Mouse (Mus musculus): ENCODE results near the gene Abhd2. TPM values are rescaled to one million over a fixed set of nuclear protein-coding genes. Genes with fewer than 3 reads are reported as not detected.
A peak's percentile ranks its signal among the peaks of the same experiment; 100 is the strongest.

The Abhd2 gene
- total RNA-seq, 2 experiments from 2014 or later: 125 to 135 TPM

DNA sequence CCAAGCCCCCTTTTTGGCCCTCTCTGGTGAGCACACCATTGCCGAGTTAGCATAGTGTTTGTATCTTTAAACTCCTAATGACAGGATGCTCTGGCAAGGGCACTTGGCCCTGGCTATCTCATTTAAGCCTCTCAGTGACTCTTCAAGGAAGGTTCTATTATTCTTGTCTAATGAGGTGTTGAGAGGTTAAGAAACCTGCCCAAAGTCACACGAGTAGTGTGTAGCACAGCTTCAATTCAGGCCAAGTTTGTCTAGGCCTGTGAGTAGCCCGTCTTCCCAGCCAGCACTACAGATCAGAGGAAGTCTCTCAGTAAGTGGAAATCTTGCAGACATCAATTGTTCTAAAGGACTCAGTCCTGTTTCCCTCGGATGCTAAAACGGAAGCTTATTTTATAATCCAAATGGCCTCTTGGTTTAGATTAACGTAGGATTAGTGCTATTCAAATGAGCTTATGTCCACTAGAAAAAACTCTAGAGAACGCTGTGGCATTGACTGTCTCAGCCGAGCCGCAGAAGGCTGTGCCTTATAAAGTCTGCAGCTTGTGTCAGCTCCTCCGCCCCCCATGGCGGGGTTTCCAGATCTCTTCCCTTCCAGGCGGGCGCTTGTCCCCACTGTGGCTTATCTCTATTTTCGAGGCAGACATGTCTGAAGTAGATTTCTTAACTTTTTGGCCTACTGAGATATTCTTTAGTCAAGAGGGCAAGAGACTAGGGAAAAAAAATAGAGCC is 11.3 kb downstream of the Abhd2 start:
- no peak for DNase-seq (ENCODE audit: low spot score in 2 of 2)
- intact Hi-C loops (cut with DNase I): no loop called here

GRCm38 (mm10) chr7:79284889-79285280 is 11.9 kb downstream of the Abhd2 start:
- intact Hi-C loops (cut with DNase I): no loop called here
- no peak for DNase-seq (ENCODE audit: low spot score in 2 of 2)

GRCm38 (mm10) chr7:79285408-79285807 is 12.4 kb downstream of the Abhd2 start:
- DNase-seq (ENCODE audit: low spot score in 2 of 2): no peak
- intact Hi-C loops (cut with DNase I): no loop called here

DNA sequence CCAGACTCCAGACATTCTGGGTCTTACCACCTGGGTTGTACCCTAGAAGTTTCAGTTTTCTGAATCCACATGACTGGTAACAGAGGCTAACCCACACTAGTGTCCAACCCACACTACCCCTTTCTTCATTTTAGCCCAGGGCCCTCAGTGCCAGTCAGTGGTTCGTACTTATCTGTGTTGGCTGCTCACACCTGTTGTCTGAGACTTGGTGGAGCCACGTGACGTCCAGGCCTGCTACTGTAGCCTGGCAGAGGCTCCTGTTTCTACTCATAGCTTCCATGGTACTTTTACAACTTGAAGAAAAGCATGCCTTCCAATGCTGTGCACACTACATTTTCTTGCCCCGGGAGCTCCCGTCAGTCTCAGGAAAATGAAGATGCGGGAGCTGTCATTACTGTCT is 14.2 kb downstream of the Abhd2 start:
- intact Hi-C loops (cut with DNase I): no loop called here
- DNase-seq (ENCODE audit: low spot score in 2 of 2): no peak

- intact Hi-C loops (cut with DNase I): no loop called here
- DNase-seq (ENCODE audit: low spot score in 2 of 2): no peak
Observed at GRCm38 (mm10) chr7:79287928-79288327, 14.9 kb downstream of the Abhd2 start.

DNA sequence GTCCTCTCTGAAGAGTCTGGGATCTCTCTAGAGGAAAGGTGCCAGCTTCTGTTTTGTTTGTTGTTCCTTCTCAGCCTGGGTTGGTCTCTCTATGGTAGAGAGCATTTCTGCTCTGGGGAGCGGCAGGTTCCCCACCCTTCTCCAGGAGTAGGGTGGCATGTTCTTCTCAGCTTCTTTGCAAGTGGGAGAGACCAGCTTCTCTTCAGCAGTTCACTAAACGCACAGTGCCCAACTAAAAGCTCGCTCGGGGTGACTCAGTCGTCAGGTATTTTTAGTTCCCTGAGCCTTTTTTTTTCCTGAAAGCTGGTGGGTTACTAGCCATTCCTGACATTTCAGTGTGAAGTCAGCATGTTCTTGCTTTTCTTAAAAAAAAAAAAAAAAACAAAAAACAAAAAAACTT is 15.4 kb downstream of the Abhd2 start:
- no peak for DNase-seq (ENCODE audit: low spot score in 2 of 2)
- intact Hi-C loops (cut with DNase I): no loop called here

GRCm38 (mm10) chr7:79293605-79294232 is 20.7 kb downstream of the Abhd2 start:
- no peak for DNase-seq (ENCODE audit: low spot score in 2 of 2)

GRCm38 (mm10) chr7:79294449-79294980 is 21.5 kb downstream of the Abhd2 start:
- intact Hi-C loops (cut with DNase I): no loop called here
- DNase-seq (ENCODE audit: low spot score in 2 of 2): no peak

More at GRCm38 (mm10) chr7:79293605-79294232, 20.7 kb downstream of the Abhd2 start:
- intact Hi-C loops (cut with DNase I): no loop called here

DNA sequence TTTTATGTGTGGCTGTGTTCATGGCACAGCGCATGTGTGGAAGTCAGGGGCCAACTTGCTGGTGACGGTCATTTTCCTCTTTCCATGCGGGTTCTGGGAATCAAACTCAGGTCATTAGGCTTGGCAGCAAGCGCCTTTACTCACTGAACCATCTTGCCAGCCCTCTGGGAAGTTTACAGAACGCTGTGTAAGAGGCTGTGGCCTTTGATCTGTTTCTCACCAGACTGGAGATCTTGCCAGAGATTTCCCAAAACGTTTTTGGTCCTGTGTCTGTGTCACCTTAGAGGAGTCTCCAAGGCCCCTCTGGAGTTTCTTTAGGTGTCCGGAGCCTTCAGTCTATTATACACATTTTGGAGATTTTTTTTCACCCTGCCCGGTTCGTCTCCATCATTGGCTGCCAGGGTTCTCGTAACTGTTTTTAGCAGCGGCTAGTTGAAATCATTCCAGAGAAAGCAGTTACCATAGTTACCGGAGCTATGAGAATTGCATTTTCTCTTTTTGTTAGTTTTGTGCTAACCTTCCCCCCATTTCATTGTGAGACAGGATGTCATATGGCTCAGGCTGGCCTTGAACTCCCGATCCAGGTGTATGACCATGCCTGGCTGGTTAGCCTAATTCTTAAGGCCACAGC is 22.3 kb downstream of the Abhd2 start:
- peak in 1 of 2 experiments; percentile 80 for DNase-seq (ENCODE audit: low spot score in 2 of 2)
- intact Hi-C loops (cut with DNase I): no loop called here

DNA sequence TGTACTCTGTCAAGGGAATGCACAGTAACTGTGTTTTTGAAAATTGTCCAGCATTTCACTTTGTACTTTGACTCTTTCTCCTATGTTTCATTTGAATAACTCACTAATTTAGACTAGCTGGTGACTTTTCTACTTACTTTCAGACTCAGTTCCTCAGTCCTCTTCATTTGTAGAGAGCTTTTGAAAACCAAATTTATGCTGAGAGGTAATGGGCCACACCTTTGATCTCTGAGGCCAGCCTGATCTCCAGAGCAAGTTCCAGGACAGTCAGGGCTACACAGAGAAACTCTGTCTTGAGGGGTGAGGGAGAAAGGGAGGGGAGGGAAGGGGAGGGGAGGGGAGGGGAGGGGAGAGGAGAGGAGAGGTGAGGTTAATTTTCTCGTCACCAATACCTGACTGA is 25.7 kb downstream of the Abhd2 start:
- DNase-seq (ENCODE audit: low spot score in 2 of 2): no peak
- intact Hi-C loops (cut with DNase I): no loop called here

- no peak for DNase-seq (ENCODE audit: low spot score in 2 of 2)
- intact Hi-C loops (cut with DNase I): no loop called here
Observed at GRCm38 (mm10) chr7:79299548-79299947, 26.5 kb downstream of the Abhd2 start.

- intact Hi-C loops (cut with DNase I): no loop called here
- no peak for DNase-seq (ENCODE audit: low spot score in 2 of 2)
Observed at GRCm38 (mm10) chr7:79300432-79301151, 27.6 kb downstream of the Abhd2 start.

GRCm38 (mm10) chr7:79302145-79302544 is 29.1 kb downstream of the Abhd2 start:
- DNase-seq (ENCODE audit: low spot score in 2 of 2): no peak

GRCm38 (mm10) chr7:79302586-79302985 is 29.6 kb downstream of the Abhd2 start:
- intact Hi-C loops (cut with DNase I): no loop called here
- DNase-seq (ENCODE audit: low spot score in 2 of 2): no peak

More at GRCm38 (mm10) chr7:79302145-79302544, 29.1 kb downstream of the Abhd2 start:
- intact Hi-C loops (cut with DNase I): no loop called here

DNA sequence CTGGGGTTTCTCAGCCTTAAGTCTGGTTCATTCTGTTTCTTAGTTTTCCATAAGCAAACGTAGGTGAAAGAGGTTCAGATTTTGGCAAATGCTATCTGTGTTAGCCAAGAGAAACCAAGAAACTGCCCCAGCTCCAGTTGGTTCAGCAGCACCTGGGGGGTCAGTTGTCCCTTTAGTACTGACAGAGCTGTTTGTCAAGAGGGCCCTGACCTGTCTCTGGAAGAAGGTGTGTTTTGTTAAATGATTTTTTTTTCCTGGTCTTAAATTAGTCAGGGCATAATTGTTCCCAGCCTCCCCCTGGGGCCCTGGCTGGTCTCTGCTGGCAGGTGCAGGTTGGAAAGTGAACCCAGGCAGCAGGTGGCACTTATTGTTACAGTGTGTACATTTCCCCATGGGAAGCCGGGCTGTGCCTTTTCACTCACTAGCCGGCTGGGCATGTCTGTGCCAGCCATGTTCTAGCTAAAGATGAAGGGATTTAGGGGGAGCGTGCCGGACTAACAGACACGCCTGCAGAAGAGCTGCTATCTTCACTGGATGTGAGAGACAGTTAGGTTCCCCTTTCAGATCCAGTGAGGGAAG is 30.3 kb downstream of the Abhd2 start:
- intact Hi-C loops (cut with DNase I): no loop called here
- DNase-seq (ENCODE audit: low spot score in 2 of 2): no peak

- intact Hi-C loops (cut with DNase I): no loop called here
- no peak for DNase-seq (ENCODE audit: low spot score in 2 of 2)
Observed at GRCm38 (mm10) chr7:79308455-79309030, 35.5 kb downstream of the Abhd2 start.

- intact Hi-C loops (cut with DNase I): loop anchor here (5.0 kb wide), 1 partner anchor 37 kb away; the partner anchor contains the start of gene Abhd2
- no peak for DNase-seq (ENCODE audit: low spot score in 2 of 2)
Observed at GRCm38 (mm10) chr7:79309247-79310190, 36.5 kb downstream of the Abhd2 start.

- intact Hi-C loops (cut with DNase I): loop anchor here (5.0 kb wide), 1 partner anchor 38 kb away; the partner anchor contains the start of gene Abhd2
Observed at GRCm38 (mm10) chr7:79310191-79310555, 37.2 kb downstream of the Abhd2 start.

More at GRCm38 (mm10) chr7:79310191-79310555, 37.2 kb downstream of the Abhd2 start:
- DNase-seq (ENCODE audit: low spot score in 2 of 2): no peak
